Mouse (Mus musculus) left cerebral cortex, adult 8-10 months (tissue): ENCODE measurements at regions not wholly inside any gene's neighbourhood (a gene's known extent, or its start where the extent isn't known, plus 50 kb on each side); places are given as distances from the start of the nearest gene placed in this dataset.
A peak's percentile ranks its signal among the peaks of the same experiment; 100 is the strongest.

Experiments
- DNase-seq, 2 experiments: peaks; one replicate each; pipeline ENCODE4 v3.0.0; 2022; ENCODE audit warnings: low spot score in 2 of 2

DNA sequence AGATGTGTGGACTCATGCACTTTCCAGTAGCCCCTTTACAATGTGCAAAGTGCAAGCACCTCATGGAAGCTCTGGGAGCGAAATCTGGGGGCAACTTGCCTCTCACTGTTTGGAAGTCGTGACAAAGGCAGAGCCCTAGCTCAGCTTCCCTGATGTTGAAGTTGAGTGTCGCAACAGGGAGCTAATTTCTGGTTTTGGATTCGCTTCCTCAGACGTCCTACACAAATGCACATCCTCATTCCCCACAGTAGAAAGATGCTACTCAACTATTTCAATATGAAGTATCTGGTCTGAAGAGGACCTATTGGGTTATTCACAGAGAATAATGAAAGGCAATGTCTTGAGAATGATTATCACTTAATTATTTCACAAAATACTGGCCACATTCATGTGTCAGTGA lies 331.3 kb downstream of the Adgrl2 start:
- no peak for DNase-seq

DNA sequence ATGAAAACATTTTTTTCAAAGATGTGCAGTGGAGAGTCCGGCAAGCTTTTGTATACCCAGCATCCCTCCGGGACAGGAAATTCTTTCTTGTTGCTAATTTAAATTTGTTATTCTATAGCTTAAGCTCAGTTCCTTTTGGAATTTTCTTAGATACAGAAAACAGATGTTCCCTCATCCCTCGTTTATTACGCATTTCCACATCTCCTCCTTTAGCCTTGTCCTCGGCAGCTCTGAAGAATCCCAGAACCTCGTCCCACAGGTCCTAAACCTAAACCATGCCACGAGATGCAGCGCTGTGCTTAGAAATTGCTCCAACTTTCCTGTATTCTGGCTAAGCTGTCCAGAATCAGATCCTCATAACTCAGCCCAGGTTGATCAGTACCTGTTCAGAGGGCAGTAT lies 332.0 kb downstream of the Adgrl2 start:
- DNase-seq: no peak

DNA sequence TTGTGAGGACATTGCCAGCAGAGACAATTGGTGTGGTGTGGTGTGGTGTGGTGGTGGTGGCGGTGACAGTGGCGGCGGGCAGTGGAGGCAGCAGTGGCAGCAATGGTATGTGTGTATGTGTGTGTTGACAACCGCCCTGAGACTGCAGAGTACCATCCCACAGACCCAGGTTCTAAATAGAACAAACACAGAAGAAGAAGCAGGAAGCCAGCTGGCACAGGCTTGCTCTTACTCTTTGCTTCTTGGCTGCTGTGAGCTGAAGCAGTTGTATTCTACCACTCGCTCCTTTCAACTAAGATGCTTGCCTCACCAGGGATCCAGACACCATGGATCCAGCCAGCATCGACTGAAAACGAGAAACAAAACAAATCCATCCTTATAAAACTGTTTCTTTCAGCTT lies 334.2 kb downstream of the Adgrl2 start:
- peak in 1 of 2 experiments; percentile 53 for DNase-seq

DNA sequence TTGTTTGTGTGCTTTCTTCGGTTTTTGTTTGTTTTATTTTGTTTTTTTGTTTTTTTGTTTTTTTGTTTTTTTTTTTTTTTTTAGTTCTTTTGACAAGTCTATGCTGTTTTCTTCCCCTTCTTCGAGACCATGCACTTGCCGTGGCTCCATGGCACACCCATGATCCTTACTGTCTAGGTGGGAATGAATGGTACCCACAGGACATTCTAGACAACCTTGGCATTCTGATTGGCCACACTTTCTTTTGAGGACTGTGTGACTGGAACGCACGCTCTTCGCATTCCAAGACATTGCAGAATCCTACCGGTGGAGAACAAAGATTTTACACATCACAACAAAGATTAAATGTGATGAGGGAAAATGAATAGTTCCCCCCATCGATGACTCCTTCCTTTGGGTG lies 340.1 kb downstream of the Adgrl2 start:
- DNase-seq: no peak

- no peak for DNase-seq
Observed at GRCm38 (mm10) chr3:148644924-148645323, 345.4 kb downstream of the Adgrl2 start.

- no peak for DNase-seq
Observed at GRCm38 (mm10) chr3:148641581-148641980, 348.8 kb downstream of the Adgrl2 start.

DNA sequence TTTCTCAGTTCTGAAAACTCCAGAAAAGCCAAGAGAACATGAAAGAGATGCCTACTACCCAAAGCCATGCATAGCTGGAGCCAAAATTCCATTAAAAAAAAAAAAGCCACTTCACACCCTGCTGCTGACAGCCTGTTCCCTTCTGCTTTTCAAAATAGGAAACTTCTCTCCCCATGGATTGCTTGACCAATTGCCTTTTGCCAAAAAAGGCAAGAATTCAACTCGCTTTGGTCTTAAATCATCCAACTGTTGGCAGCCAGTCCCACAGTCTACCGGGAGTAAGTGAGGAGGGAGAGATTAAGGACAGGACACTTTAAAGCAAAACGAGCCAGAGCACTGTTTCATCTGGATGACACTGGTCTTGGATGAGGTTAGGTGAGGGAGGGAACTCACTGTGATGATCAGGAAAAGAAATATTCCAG lies 349.7 kb downstream of the Adgrl2 start:
- no peak for DNase-seq

DNA sequence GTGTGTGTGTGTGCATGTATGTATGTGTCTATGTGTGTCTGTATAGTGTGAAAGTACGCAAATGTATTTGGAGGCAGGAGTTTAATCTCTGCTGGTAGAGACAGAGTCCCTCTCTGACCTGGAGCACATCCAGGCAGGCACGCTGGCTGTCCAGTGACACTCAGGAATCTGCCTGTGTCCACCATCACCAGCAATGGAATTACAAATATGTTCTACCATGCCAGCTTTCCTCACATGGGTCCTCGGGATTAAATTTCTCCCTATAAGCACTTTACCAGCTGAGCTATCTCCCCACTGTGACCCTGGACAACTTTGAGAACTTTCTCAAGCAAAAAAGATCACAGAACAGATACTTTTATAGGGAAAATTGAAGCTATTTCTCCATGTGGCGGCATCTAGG lies 355.3 kb downstream of the Adgrl2 start:
- no peak for DNase-seq

DNA sequence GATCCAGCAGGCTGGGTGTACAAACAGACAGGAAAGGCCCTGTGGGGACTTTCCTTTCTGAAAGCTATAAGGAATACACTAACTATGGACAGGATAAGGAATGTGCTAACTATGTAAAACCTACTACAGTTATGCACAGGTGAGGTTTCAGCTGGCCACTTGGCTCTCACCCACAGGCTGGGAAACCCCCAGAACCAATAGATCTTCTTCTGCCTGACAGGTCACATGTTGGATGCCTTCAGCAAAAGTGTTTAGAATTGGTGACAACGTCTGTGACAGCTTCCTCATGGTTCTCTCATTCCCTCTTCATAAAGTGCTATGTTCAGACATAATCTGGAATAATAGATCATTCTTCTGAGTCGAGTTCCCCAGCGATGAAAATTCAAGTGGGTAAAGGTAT lies 356.0 kb downstream of the Adgrl2 start:
- no peak for DNase-seq

GRCm38 (mm10) chr3:148633291-148633690 lies 357.1 kb downstream of the Adgrl2 start:
- no peak for DNase-seq

- no peak for DNase-seq
Observed at GRCm38 (mm10) chr3:148632449-148632848, 357.9 kb downstream of the Adgrl2 start.

- DNase-seq: no peak
Observed at GRCm38 (mm10) chr3:148631415-148632192, 358.8 kb downstream of the Adgrl2 start.

GRCm38 (mm10) chr3:148630865-148631264 lies 359.5 kb downstream of the Adgrl2 start:
- no peak for DNase-seq

GRCm38 (mm10) chr3:148614971-148615671 lies 375.2 kb downstream of the Adgrl2 start:
- no peak for DNase-seq

DNA sequence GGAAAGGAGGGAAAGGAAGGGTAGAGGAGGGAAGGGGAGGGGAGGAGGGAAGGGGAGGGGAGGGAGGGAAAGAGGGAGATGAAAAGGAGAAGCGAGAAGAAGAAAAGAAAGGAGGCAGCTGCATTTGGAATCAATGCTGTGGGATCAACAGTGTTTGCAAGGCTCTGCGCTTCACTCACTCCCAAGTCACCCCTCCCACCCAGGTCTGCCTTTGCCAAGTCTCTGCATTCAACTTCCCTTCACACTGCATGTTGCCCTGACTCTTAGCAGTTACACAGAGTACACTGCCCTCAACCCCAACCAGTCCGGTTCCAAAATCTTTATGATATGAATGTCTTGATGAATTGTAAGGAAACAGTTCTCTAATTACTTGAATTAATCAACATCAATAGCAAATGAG lies 376.9 kb downstream of the Adgrl2 start:
- no peak for DNase-seq

DNA sequence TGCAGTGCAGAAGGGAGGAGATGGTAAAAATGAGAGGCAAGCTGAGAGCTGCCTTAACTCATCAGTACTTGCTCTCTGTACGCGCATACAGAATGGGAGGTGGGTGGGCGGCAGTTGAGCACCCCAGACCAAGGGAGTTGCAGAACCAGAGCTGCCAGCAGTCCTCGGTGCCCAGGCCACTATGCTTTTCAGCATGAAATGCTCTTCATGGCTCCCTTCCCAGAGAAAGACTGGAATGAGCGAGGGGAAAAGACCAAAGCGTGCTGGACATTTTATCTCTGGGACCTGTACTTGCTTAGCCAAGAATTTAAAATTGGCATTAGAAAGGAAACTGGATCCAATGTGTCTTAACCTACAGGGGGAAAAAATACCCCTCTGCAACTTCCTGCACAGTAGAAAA lies 387.1 kb downstream of the Adgrl2 start:
- DNase-seq: no peak

GRCm38 (mm10) chr3:148602730-148603255 lies 387.6 kb downstream of the Adgrl2 start:
- DNase-seq: no peak

- DNase-seq: no peak
Observed at GRCm38 (mm10) chr3:148595561-148595960, 394.8 kb downstream of the Adgrl2 start.

- no peak for DNase-seq
Observed at GRCm38 (mm10) chr3:148589556-148589955, 400.8 kb downstream of the Adgrl2 start.

DNA sequence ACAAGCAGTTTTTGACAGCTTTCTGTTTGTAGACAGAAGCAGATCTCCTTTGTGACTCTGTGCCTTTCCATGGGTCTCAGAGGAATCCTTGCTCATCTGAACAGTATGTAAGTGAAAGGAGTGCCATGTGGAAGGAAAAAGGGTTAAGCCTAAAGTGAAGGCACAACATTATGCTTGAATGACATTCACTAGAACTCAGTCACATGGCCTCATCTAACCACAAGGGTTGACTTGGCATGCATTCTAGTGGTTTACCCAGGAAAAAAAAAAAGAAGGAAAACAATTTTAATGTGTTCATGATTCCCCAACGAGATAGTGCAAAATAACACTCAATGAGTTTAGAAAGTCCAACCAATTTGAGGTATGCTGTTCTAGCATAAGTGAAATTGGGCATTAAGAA lies 414.6 kb downstream of the Adgrl2 start:
- DNase-seq: no peak

GRCm38 (mm10) chr3:148572493-148572892 lies 417.9 kb downstream of the Adgrl2 start:
- no peak for DNase-seq

DNA sequence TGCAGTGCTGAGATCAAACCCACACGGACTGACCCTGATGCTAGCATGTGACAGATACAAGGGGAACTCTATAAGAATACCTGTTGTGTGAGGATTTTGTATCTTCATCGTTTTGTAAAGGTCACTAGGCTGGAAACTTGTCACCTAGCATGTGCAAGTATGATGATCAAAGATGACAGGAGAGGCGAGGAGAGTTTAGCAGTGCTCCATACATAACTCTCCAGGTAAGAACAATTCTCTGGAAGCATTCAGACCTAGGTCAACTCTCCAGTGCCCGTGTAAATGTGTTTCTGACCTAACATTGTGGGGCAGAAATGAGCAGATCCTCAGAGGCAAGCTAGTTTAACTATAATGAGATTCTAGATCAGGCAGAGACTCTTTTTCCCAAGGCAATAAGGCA lies 425.6 kb downstream of the Adgrl2 start:
- DNase-seq: no peak

DNA sequence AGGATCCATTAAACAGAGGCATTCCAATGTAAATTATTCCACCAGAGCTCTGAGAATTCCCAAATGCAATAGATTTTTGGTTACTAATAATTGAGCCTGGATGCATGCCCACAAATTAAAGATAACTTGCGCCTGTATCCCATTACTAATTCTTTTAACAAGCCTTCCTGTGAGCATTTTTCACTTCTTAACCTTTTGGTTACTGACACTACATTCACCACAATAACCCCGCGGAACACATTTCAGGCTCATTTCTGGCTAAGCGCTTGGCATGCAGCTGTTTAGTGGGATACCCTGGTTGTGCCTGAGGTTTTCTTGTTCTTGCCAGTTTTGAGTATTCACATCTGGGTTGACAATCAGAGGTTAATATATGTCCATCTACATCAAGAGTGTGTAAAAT lies 429.1 kb downstream of the Adgrl2 start:
- DNase-seq: no peak
